Mouse (Mus musculus): Measurements from ENCODE around the gene Ccdc3.
A peak's percentile ranks its signal among the peaks of the same experiment; 100 is the strongest.
"Not testable (repeated sequence)": the region's sequence is repeated elsewhere in the genome, so short reads cannot be mapped to it uniquely, and the experiment has no call there.

The Ccdc3 gene

GRCm38 (mm10) chr2:5137500-5138286 is at the start of gene Ccdc3:
TSS of gene Ccdc3 (plus strand) at chr2:5137776.
- no peak for DNase-seq (ENCODE audit: extremely low read depth, low read depth, low spot score)

DNA sequence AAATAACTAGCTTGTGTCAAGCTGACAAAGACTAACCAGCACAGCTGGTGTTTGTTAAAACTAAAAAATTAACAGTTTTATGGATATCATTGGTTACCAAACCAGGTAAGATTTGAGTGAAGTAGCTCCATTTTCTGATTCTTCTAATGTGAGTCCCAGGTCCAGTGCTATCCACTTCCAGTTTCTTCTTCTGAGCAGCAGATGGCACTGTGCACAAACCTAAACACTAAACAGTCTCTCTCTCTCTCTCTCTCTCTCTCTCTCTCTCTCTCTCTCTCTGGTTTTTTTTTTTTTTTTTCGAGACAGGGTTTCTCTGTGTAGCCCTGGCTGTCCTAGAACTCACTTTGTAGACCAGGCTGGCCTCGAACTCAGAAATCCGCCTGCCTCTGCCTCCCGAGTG is 47.2 kb upstream of the Ccdc3 start:
- not testable (repeated sequence) for DNase-seq (ENCODE audit: extremely low read depth, low read depth, low spot score)

- no peak for DNase-seq (ENCODE audit: extremely low read depth, low read depth, low spot score)
These were observed 42.7 kb upstream of the Ccdc3 start for GRCm38 (mm10) chr2:5094876-5095275.

DNA sequence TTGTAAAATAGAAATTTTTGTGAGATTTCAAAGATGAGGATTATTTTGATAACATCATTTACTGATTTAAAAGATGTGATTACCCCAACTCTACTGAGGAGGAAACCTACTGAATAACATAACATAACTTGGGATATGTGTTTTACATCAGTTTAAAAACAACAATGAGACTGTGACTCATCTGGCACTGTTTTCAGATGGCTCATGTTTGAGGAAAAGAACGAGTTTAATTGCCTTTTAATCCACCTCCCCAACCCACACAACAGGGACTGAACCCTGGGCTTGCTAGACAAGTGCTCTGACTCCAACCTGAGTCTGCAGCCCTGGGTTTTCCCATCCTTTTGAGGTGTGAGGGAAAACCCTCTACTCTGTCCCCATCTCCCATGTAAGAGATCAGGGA is 42.3 kb upstream of the Ccdc3 start:
- DNase-seq (ENCODE audit: extremely low read depth, low read depth, low spot score) = peak; percentile 18

DNA sequence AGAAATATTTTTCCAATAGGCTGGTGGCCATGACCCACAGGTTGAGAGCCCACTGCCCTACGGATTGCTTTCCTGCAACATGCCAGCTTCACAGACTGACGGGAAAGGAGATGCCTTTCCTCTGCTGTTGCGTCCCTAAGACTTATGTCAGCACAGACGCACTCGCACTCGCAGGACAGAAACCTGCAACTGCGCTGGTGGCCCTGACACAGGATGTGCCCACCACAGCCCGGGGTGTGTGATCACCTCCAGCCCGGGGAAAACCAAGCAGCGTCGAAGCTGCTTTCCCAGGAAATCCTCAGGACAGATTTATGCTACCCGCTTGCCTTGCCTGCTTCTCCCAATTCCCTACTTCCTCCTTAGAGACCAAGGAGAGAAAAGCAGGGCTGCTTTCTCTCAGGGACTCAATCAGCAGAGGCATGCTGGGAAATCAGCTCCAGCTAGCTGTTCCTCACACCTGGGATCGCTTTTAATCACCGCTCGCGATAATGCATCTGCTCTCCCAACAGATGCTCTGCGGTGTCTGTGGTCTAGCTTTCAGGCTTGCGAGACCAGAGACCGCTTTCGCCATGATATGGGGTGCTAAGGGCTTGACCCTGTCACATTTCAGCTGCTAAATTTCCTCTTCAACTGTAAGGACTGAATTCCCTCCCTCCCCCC is 39.7 kb upstream of the Ccdc3 start:
- DNase-seq (ENCODE audit: extremely low read depth, low read depth, low spot score) = no peak

GRCm38 (mm10) chr2:5099176-5099575 is 38.4 kb upstream of the Ccdc3 start:
- no peak for DNase-seq (ENCODE audit: extremely low read depth, low read depth, low spot score)

- no peak for DNase-seq (ENCODE audit: extremely low read depth, low read depth, low spot score)
These were observed 35.8 kb upstream of the Ccdc3 start for GRCm38 (mm10) chr2:5101743-5102245.

DNA sequence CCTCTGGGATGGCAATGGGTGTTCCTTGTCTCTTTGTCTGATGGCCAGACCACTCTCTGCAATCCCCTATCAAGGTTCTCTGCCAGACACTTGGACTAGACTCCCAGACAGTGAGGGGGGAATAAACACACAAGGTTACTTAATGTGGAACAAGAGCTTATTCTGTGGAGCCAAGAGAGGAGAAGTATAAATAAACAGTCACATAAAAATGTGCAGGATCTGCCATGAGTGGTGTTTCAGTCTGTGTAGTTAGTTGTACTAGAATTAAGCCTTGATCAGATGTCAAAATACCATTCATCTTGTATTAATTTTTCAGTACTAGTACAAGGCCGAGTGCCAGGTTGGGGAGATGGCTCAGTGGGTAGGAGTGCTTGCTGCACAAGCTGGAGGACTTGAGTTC is 34.7 kb upstream of the Ccdc3 start:
- no peak for DNase-seq (ENCODE audit: extremely low read depth, low read depth, low spot score)

DNA sequence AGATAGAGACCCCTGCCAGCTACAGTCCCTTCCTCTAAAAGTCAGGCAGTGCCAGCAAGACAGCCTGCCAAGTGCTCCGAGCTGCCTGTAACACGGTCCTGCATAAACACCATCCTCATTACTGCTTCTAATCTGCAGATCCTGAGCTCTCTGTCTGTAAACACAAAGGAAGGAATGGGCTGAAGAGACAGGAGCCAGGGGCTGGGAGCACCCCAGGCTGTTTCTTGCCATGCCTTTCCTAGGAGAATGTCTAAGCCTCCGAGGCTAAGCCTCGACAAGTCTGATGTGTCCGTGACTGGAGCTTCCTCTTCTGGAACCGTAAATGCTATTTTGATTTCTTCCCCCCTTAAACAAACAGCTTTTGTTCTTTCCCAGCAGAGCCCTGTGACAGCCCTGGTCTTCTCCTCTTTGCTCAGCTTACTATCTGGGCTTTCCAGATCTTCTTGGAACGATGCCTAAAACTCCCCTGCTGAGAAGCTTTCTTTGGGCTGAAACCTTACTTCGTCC is 24.7 kb upstream of the Ccdc3 start:
- no peak for DNase-seq (ENCODE audit: extremely low read depth, low read depth, low spot score)

DNA sequence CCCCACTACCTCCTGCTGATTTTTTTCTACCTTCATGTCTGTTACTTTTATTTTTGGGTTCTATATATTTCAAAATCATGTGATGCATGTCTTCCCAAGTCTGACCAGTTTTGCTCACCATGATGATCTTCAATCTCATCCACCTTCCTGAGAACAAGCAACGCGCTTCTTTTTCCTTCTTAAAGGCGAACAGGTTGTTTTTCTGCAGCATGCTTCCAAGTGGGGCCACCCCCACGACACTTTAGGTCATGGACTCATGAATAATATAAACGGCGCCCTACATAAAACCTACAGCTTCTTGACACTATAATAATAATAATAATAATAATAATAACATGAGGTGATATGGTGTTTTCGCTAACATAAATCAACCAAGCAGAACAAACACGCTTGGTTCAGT is 23.2 kb upstream of the Ccdc3 start:
- DNase-seq (ENCODE audit: extremely low read depth, low read depth, low spot score) = no peak

DNA sequence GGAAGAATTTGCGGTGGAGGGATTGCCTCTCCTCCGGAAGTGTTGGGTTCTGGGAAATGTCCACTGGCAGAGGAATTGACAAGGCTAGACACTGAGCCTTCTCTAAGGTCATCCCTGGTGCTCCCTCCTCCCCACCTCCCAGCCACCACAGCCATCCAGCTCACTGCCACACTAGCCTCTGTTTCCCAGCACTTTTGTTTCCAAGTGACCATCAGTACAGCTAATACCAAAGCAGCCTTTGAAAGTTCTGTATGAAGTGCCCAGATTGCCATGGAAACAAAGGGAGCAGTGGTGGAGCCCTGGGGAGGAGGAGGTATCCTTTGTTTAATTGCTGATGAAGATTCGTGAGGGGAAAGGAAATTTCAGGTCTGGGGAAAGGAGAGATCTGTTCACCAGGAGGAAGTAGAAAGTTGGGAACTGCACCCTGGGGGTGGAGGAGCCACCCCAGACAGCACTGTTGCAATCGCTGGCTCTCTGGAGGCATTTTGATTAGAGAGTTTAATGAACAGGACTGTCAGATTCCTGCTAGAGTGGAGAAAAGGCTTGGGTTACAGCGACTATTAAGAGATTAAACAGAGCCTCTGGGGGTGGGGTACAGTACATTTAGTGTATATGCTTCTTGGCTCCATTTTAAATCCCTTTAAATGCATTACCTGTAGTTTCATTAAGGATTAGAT is 20.6 kb upstream of the Ccdc3 start:
- DNase-seq (ENCODE audit: extremely low read depth, low read depth, low spot score) = no peak

DNA sequence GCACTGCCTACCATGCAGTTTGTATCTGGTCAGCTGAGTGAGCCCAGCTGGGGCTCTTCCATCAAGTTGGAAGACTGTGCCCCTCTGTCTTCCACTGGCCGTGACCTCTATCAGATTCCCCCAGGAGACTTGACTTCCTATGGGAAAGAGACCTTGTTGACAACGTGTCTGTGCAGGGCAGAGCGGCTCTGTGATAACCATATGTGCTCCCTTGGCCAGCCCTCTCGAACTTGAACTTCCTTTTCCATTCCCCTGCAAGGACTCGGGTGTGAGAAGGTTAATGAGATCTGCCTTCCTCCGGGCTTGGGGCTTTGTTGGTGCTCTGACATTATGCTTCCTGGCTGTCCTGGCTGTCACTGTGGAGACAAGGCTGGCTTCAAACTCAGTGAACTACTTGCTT is 12.1 kb upstream of the Ccdc3 start:
- DNase-seq (ENCODE audit: extremely low read depth, low read depth, low spot score) = no peak

GRCm38 (mm10) chr2:5127369-5127768 is 10.2 kb upstream of the Ccdc3 start:
- no peak for DNase-seq (ENCODE audit: extremely low read depth, low read depth, low spot score)

- no peak for DNase-seq (ENCODE audit: extremely low read depth, low read depth, low spot score)
These were observed 8.5 kb upstream of the Ccdc3 start for GRCm38 (mm10) chr2:5129099-5129498.

GRCm38 (mm10) chr2:5132046-5132445 is 5.5 kb upstream of the Ccdc3 start:
- DNase-seq (ENCODE audit: extremely low read depth, low read depth, low spot score) = no peak

- no peak for DNase-seq (ENCODE audit: extremely low read depth, low read depth, low spot score)
These were observed 2.4 kb upstream of the Ccdc3 start for GRCm38 (mm10) chr2:5134959-5135743.

- DNase-seq (ENCODE audit: extremely low read depth, low read depth, low spot score) = no peak
These were observed 2.4 kb downstream of the Ccdc3 start for GRCm38 (mm10) chr2:5139961-5140360.

- DNase-seq (ENCODE audit: extremely low read depth, low read depth, low spot score) = no peak
These were observed 6.9 kb downstream of the Ccdc3 start for GRCm38 (mm10) chr2:5144446-5144845.

DNA sequence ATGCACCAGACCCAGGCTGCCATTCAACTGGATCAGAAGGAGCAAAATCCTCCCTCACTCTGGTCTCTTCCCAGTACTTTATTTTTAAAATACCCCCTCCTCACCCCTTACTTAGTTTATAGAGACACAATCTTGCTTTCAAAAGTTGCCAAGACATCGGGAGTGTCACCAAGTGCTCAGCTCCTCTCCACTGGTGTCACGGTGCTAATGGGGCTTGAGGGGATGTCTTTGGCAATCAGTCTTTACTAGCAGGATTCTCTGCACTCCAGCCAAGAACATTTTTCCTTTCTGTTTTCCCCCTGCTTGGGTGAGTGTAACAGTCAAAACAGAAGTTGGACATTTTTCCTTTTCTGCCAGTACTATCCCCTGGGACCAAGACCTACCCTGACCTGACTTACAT is 10.3 kb downstream of the Ccdc3 start:
- DNase-seq (ENCODE audit: extremely low read depth, low read depth, low spot score) = no peak

GRCm38 (mm10) chr2:5154711-5155110 is 17.1 kb downstream of the Ccdc3 start:
- DNase-seq (ENCODE audit: extremely low read depth, low read depth, low spot score) = no peak
